Mouse (Mus musculus): ENCODE data around the gene Rictor.

DNA sequence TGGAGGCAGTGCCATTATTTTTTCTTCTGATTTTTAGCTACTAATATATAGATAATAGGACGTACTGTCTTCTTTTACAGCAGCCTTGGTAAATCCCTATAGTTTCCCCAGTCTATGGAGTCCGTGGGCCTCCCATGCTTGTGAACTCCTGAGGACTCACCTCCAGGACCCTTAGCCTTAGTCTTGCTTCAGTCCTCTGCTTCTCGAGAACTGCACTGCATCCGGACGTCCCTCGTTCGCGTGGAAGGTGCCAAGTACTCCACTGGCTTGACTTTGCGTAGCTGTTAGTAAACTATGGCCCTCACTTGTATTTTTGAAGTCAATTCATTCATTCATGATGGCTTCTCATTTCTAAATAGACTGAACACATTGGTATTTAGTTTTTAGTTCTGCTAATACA is 38.8 kb downstream of the Rictor start:
- TF ChIP-seq CTCF (IDR thresholded peaks at IDR 0.05; ENCODE audit: low read depth, low read length) (no peak), POLR2A (IDR thresholded peaks at IDR 0.05; ENCODE audit: extremely low read depth, insufficient read depth, low read length) (no peak)

Measured in liver, adult 2 months (tissue).